Mouse (Mus musculus) stomach, postnatal 0 days (tissue): ENCODE measurements at regions not wholly inside any gene's neighbourhood (a gene's known extent, or its start where the extent isn't known, plus 50 kb on each side); places are given as distances from the start of the nearest gene placed in this dataset.

ENCODE experiments used
- CTCF ChIP-seq: IDR thresholded peaks from 2 replicates; pipeline ENCODE4 v1.5.1; 2016; ENCODE audit warnings: antibody characterized with exemption, low read depth, mild to moderate bottlenecking, moderate library complexity
- EP300 ChIP-seq: optimal IDR thresholded peaks from 2 replicates; pipeline ENCODE3; 2016; ENCODE audit warnings: antibody characterized with exemption

GRCm38 (mm10) chr16:76537871-76538270, 164.2 kb upstream of the Nrip1 start:
- TF ChIP-seq EP300: no peak
- TF ChIP-seq CTCF: no peak
